Mouse (Mus musculus): ENCODE measurements around the gene Spaca1.

GRCm38 (mm10) chr4:34069002-34069401 lies 19.0 kb upstream of the Spaca1 start:
- no peak for TF ChIP-seq CTCF (IDR thresholded peaks at IDR 0.05; ENCODE audit: extremely low read depth, insufficient read length, insufficient replicate concordance, low read depth, low read length)
- TF ChIP-seq POLR2A (IDR thresholded peaks at IDR 0.05; ENCODE audit: low read depth, low read length): no peak

Measured in small intestine, adult 2 months (tissue).